Mouse (Mus musculus): ENCODE measurements around the gene Atp2a2. TPM values are rescaled to one million over a fixed set of nuclear protein-coding genes. Genes with fewer than 3 reads are reported as not detected.
"Not testable (repeated sequence)": the region's sequence is repeated elsewhere in the genome, so short reads cannot be mapped to it uniquely, and the experiment has no call there.

The Atp2a2 gene
- polyA plus RNA-seq, 1 experiment from 2014 or later, result 42.4 TPM

DNA sequence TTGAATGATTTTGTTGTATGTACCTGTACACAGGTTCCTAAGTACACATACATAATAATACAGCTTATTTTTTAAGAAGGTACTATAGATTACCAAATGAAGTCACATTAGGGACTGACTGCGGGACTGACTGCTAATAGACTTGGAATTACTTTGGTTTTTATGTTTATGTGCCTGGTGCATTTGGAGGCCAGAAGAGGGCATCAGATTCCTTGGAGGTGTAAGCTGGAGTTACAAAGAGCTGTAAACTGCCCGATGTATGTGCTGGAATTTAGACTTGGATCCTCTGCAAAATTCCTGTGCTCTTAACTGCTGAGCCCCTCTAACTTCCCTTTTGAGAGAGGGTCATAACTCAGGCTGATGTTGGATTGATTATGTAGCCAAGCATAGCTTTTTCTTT lies 76.5 kb downstream of the Atp2a2 start:
- 89% methylated on average over 2 of the region's 2 CpGs for WGBS

DNA sequence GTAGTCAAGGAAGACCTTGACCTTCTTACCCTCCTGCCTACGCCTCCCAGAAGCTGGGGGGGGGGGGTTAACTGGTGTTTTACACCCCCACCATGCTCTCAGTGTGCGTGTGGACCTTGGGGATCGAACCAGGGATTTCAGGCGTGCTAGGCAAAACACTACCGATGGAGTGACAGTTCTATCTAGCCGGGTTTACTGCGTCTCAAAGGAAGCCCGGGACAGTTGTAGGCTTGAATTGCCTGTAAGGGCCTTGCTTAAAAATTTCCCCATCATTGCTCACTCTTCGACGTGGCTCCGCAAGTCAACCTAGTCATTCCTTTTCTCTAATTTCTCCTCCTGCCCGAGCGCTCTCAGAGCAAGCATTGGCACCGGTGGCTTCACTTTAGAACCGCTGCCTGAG lies 78.9 kb downstream of the Atp2a2 start:
- Histone ChIP-seq H3K4me3 (replicated peaks) (peak overlapping the region; percentile 85), H3K36me3 (peaks cover 24% of the 10 kb centered on the region), H3K27ac (peak overlapping the region; percentile 74; the same call in 1 of the 2 replicates), H3K9me3 (no peaks in the 10 kb centered on the region), H3K27me3 (no peaks in the 10 kb centered on the region), H3K9ac (replicated peaks) (peak overlapping the region; percentile 94), H3K4me2 (peak overlapping the region; percentile 96), H3K4me1 (replicated peaks) (peaks cover 14% of the 10 kb centered on the region)
- ATAC-seq (ENCODE audit: insufficient number of reproducible peaks, insufficient read depth, low FRiP score, low TSS enrichment, low read depth), result no peak
- WGBS, result 32% methylated on average over 15 of the region's 15 CpGs

More for the DNA sequence above, 76.5 kb downstream of the Atp2a2 start:
- ATAC-seq (ENCODE audit: insufficient number of reproducible peaks, insufficient read depth, low FRiP score, low TSS enrichment, low read depth), result no peak
- Histone ChIP-seq H3K4me3 (replicated peaks) (no peak overlapping the region), H3K9me3 (no peaks in the 10 kb centered on the region), H3K27me3 (no peaks in the 10 kb centered on the region), H3K36me3 (peaks cover 48% of the 10 kb centered on the region), H3K27ac (no peak overlapping the region), H3K4me1 (replicated peaks) (peaks cover 14% of the 10 kb centered on the region), H3K4me2 (no peak overlapping the region), H3K9ac (replicated peaks) (no peak overlapping the region)

- Histone ChIP-seq H3K9me3 (no peaks in the 10 kb centered on the region), H3K4me1 (replicated peaks) (peaks cover 14% of the 10 kb centered on the region), H3K9ac (replicated peaks) (peak overlapping the region; percentile 94), H3K36me3 (peaks cover 17% of the 10 kb centered on the region; the same call in 1 of the 2 replicates), H3K4me2 (peak overlapping the region; percentile 96), H3K27ac (peak overlapping the region; percentile 74), H3K27me3 (no peaks in the 10 kb centered on the region), H3K4me3 (replicated peaks) (peak overlapping the region; percentile 85)
- under 1% methylated on average over 73 of the region's 73 CpGs for WGBS
- peak; percentile 80 for ATAC-seq (ENCODE audit: insufficient number of reproducible peaks, insufficient read depth, low FRiP score, low TSS enrichment, low read depth)
These were observed 79.7 kb downstream of the Atp2a2 start for GRCm38 (mm10) chr5:122422071-122422964.

GRCm38 (mm10) chr5:122421271-122422068 lies 80.6 kb downstream of the Atp2a2 start, which contains the start of gene Anapc7:
Gene Anapc7, plus strand, starts transcription at chr5:122421693.
- Histone ChIP-seq H3K4me1 (replicated peaks) (peaks cover 14% of the 10 kb centered on the region), H3K27ac (peak within 1 kb of the TSS; percentile 74), H3K4me2 (peak within 1 kb of the TSS; percentile 96), H3K36me3 (peaks cover 13% of the 10 kb centered on the region; the same call in 1 of the 2 replicates), H3K9me3 (no peaks in the 10 kb centered on the region), H3K9ac (replicated peaks) (peak within 1 kb of the TSS; percentile 94), H3K27me3 (no peaks in the 10 kb centered on the region), H3K4me3 (replicated peaks) (peak within 1 kb of the TSS; percentile 85)
- ATAC-seq (ENCODE audit: insufficient number of reproducible peaks, insufficient read depth, low FRiP score, low TSS enrichment, low read depth), result peak; percentile 75; the same call in 1 of the 2 replicates
- 21% methylated on average over 17 of the region's 17 CpGs for WGBS

DNA sequence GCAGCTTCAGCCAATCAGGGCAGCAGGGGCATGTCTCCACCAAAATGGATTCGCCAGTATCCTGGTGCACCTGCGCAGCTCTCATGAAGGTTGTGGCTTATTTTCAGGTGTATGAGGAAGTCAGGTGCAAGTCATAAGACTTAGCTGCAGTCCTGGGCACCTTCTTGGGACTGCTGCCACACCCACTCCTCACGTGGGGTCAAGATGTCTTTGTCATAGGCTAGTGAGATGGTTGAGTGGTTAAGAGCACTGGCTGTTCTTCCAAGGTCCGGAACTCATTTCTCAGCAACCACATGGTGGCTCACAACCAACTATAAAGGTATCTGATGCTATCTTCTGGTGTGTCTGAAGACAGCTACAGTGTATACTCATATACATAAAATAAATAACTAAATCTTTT lies 81.3 kb downstream of the Atp2a2 start:
- H3K27me3 ChIP-seq; H3K9ac ChIP-seq (replicated peaks); H3K36me3 ChIP-seq; ATAC-seq (ENCODE audit: insufficient number of reproducible peaks, insufficient read depth, low FRiP score, low TSS enrichment, low read depth); H3K27ac ChIP-seq; H3K4me3 ChIP-seq (replicated peaks); H3K9me3 ChIP-seq; H3K4me2 ChIP-seq: not testable (repeated sequence)
- peaks cover 14% of the 10 kb centered on the region for H3K4me1 ChIP-seq (replicated peaks)
- WGBS, result 69% methylated on average over 4 of the region's 4 CpGs

- no peak overlapping the region for H3K4me3 ChIP-seq (replicated peaks)
- no peaks in the 10 kb centered on the region for H3K27me3 ChIP-seq
- H3K36me3 ChIP-seq, result peaks cover 2% of the 10 kb centered on the region
- no peak overlapping the region for H3K27ac ChIP-seq
- no peaks in the 10 kb centered on the region for H3K4me1 ChIP-seq (replicated peaks)
- no peak overlapping the region for H3K9ac ChIP-seq (replicated peaks)
- H3K4me2 ChIP-seq, result no peak overlapping the region
- no peaks in the 10 kb centered on the region for H3K9me3 ChIP-seq
- ATAC-seq (ENCODE audit: insufficient number of reproducible peaks, insufficient read depth, low FRiP score, low TSS enrichment, low read depth), result no peak
- 83% methylated on average over 12 of the region's 12 CpGs for WGBS
These were observed 86.6 kb downstream of the Atp2a2 start for GRCm38 (mm10) chr5:122415465-122415864.

DNA sequence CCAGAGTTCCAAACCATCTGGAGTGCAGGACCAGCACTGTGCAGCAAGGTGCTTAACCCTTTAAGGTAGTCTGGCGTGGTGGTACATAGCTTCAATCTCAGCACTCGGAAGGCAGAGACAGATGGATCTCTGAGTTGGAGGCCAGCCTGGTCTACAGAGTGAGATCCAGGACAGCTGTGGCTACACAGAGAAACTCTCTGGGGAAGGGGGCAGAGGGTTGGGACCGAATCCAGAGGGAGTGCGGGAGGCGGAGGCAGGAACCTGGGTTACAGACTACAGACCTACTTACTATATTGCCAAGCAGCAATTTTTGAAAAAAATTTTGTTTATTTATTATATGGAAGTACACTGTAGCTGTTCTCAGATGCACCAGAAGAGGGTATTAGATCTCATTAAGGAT lies 87.7 kb downstream of the Atp2a2 start:
- H3K4me3 ChIP-seq (replicated peaks), result no peak overlapping the region
- no peak overlapping the region for H3K9ac ChIP-seq (replicated peaks)
- ATAC-seq (ENCODE audit: insufficient number of reproducible peaks, insufficient read depth, low FRiP score, low TSS enrichment, low read depth), result no peak
- H3K27me3 ChIP-seq, result no peaks in the 10 kb centered on the region
- H3K9me3 ChIP-seq, result no peaks in the 10 kb centered on the region
- WGBS, result 89% methylated on average over 5 of the region's 5 CpGs
- no peak overlapping the region for H3K4me2 ChIP-seq
- H3K36me3 ChIP-seq, result peaks cover 9% of the 10 kb centered on the region
- no peak overlapping the region for H3K27ac ChIP-seq
- H3K4me1 ChIP-seq (replicated peaks), result no peaks in the 10 kb centered on the region

DNA sequence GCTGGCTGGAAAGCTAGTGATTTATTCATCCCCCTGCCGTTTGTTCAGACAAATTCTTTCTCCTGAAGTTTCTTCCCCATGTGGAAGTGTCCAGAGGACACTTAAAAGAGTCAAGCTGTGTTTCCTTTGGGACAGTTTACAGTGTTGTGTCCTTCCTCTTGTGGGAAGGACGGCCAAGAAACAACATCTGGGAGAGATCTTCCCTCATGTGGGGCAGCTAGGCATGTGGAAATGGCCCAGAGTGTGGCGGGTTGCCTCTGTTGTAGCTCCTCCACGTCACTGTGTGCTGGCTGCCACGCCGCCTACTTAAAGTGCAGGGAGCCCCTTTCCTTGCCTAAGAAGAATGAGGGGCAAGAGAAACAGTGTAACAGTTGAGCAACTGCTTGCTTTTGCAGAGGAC lies 89.2 kb downstream of the Atp2a2 start:
- Histone ChIP-seq H3K9me3 (no peaks in the 10 kb centered on the region), H3K27me3 (no peaks in the 10 kb centered on the region), H3K4me3 (replicated peaks) (no peak overlapping the region), H3K9ac (replicated peaks) (no peak overlapping the region), H3K4me2 (no peak overlapping the region), H3K36me3 (peaks cover 10% of the 10 kb centered on the region), H3K27ac (no peak overlapping the region), H3K4me1 (replicated peaks) (no peaks in the 10 kb centered on the region)
- no peak for ATAC-seq (ENCODE audit: insufficient number of reproducible peaks, insufficient read depth, low FRiP score, low TSS enrichment, low read depth)
- WGBS, result 54% methylated on average over 6 of the region's 6 CpGs

DNA sequence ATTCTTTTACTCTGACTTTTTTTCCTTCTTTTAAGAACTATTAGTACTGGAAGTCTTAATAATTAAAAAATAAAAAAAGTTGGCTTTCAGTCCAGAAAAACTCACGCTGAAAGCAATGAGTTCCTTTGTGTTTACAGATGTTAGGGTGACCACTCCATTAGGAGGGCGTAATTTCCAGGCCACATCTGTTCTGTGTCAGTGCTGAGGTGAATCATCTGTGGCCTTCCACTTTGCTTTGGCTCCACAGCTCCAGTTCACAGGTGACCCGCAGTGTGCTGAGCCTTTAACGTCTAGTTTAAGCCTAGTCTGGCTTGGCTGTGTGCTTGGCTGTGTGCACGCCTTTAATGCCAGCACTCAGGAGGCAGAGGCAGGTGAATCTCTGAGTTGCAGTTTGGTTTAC lies 90.1 kb downstream of the Atp2a2 start:
- Histone ChIP-seq H3K9me3 (no peaks in the 10 kb centered on the region), H3K4me2 (no peak overlapping the region), H3K27me3 (no peaks in the 10 kb centered on the region), H3K36me3 (peaks cover 19% of the 10 kb centered on the region), H3K4me3 (replicated peaks) (no peak overlapping the region), H3K27ac (no peak overlapping the region), H3K4me1 (replicated peaks) (no peaks in the 10 kb centered on the region), H3K9ac (replicated peaks) (no peak overlapping the region)
- 71% methylated on average over 5 of the region's 5 CpGs for WGBS
- ATAC-seq (ENCODE audit: insufficient number of reproducible peaks, insufficient read depth, low FRiP score, low TSS enrichment, low read depth), result no peak

GRCm38 (mm10) chr5:122409692-122410645 lies 92.1 kb downstream of the Atp2a2 start:
- ATAC-seq (ENCODE audit: insufficient number of reproducible peaks, insufficient read depth, low FRiP score, low TSS enrichment, low read depth), result no peak
- WGBS, result 84% methylated on average over 19 of the region's 19 CpGs
- H3K9ac ChIP-seq (replicated peaks), result no peak overlapping the region
- peaks cover 38% of the 10 kb centered on the region for H3K36me3 ChIP-seq
- H3K4me2 ChIP-seq, result no peak overlapping the region
- H3K4me1 ChIP-seq (replicated peaks), result no peaks in the 10 kb centered on the region
- no peak overlapping the region for H3K4me3 ChIP-seq (replicated peaks)
- H3K27me3 ChIP-seq, result no peaks in the 10 kb centered on the region
- H3K9me3 ChIP-seq, result no peaks in the 10 kb centered on the region
- no peak overlapping the region for H3K27ac ChIP-seq

All from limb, embryonic 12.5 days (tissue).